Mouse (Mus musculus) erythroblast, adult 5-6 weeks (primary cell): ENCODE measurements around the gene Jade1. TPM values are rescaled to one million over a fixed set of nuclear protein-coding genes. Genes with fewer than 3 reads are reported as not detected.

Experiments
- ATAC-seq: replicated peaks from 2 replicates; pipeline ENCODE4 v1.8.0; 2016; ENCODE audit warnings: moderate number of reproducible peaks, mild to moderate bottlenecking, moderate TSS enrichment, inconsistent platforms; ENCODE audit not compliant: poor library complexity, low FRiP score, severe bottlenecking
- total RNA-seq, 2 experiments: library from RNA; stranded (forward) in 1 of 2; stranded (reverse) in 1 of 2; fragments of 150-400 nt in 1 of 2; fragments of 200-764, 138-1000 nt in 1 of 2; gene quantifications; 2 replicates each; pipeline versions ENCODE4 v1.2.3 to v1.2.4; 2015 to 2017; ENCODE audit warnings: low replicate concordance in 2 of 2

Jade1 gene
- total RNA-seq, 2 experiments from 2014 or later: 11.9 to 23.9 TPM

DNA sequence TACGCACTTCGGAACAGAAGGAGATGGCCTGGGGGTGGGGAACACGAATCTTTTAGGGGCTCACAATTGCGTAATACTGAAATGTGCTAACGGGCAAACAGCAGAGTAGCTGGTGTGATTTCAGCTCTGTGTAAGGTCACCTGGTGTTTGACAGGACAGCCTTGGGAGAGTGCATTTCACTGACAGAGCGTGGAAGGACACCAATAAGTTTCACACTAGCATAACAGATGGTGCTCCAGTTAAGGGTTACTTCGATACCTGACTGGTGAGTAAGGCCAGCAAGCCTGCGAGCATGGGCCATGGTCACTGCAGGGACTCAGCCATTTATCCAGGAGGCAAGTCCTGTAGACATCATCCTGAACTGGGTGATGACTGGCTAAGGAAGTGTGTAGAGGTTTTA is 18.7 kb downstream of the Jade1 start:
- ATAC-seq: no peak

DNA sequence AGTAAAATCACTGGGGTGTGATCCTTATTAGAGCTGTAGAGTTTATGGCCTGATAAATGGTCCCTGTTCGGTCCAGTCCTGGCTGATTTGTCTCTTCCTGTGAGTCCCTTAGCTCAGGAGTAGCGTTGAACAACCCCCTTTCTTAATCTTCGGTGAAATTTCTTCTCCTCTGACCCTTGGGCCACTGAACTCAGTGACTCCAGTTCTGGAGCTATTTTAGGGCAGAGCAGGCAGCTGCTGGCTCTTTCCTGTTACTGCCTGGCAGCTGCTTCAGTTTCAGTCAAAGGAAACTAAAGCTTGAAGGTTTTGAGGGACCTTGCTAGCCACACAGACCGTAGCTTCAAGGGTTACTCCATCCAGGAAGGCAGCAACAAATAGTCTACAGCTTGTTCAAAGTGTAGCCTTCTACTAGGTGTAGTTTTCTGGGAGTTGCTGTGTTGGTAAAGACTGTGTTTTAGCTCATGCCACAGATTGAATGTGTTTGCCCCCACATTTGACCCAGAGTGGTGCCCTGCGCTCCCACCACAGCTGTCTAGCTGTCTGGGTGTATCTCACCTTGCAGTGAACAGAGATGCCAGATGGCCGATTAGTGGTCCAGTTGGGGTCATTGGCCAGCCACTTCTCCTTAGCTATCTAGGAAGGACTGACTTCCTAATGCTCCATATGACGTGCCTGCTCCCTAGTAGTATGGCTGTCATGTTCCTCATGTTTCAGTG is 19.3 kb downstream of the Jade1 start:
- no peak for ATAC-seq

DNA sequence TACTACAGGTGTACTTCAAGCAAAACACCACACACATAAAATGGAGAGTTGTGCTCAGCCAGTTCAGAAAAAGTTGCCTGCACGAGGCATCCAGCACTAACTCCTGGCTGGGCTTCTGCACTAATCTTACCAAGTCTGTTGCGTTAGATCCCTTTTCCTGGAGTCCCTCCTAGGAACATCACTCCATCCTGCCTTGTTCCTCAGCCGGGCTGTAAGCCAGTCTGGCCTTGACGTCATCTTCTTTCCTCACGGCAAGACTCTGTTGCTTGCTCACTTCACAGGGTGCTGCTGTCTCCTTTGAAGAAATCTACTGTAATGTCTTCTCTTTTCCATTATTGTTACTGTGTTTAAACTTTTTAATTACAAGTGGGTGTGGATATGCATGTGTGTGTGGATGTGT is 20.4 kb downstream of the Jade1 start:
- ATAC-seq: no peak

GRCm38 (mm10) chr3:41577240-41577639 is 21.7 kb downstream of the Jade1 start:
- no peak for ATAC-seq

DNA sequence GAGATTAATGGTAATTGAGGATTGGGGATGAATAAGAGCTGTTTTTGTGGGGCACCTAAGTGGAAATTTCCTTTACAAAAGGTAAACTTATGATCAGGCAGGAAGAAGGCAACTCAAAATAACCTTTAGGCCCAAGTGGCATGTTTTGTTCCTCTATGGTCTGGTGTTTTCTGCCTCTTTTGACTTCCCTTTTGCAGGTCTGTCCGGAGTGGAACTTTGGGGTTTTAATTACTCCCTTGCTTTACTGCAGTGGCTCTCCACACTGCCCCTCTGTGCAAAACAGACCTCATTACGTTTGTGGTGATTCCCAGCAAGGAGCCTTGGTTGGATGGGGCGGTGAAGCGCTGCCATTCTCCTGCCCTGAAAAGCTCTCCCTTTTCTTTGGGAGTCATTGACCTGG is 24.3 kb downstream of the Jade1 start:
- no peak for ATAC-seq

DNA sequence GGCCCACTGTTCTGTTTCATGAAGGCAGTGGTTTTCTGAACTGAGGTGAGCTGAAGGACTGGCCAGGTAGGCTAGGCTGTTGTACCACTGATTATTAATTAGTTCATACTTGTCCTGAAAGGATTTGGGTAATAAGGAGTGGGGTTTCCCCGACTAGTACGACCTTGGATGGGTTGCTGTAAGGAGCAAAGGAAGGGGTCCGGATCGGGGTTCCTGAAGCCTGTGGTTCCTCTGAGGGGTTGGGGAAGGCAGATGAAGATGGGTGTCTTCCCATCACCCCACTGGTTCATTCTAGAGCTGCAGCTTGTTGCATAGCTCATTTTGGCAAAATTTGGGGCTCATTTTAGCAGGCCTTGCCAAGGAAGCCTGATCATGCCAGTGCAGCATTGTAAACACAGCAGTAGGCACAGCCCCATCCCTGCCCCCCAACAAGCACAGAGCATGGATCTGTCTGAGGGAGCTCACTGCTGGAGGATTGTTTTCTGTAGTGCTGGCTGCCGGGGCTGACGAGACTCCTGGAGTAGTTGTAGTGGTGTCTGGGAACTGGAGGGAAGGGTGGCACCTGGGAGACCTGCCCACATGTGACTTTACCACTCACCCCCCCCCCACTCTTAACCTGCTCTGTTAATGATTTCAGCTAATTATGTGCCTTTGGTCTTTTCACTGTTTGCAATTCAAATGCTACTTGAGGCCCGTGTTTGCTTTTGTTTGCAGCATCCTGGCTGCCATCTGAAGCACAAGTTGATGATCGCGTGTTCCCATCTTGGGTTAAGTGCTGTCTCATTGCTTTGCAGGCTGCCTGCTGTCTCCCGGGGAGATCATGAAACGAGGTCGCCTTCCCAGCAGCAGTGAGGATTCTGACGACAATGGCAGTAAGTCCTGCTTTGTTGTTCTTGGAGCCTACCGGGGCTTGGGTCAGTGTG is 25.1 kb downstream of the Jade1 start:
- ATAC-seq: no peak

DNA sequence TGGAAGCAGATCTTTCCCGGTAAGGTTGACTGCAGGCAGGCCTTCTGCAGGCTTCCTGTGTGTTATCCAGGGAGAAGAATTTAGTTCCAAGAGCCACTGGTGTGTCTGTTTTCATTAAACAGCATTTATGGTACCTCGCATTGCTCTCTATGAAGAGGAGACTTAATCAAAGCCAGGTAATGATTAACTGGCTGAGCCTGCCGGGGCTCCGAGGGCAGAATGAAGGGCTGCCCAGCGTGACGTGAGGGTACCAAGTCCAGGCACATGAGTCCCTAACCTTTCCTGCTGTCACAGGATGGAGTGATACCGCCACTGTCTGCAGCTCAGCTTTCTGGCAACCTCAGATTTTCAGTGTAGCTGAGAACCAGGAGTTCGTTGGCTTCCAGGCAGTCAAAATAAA is 25.9 kb downstream of the Jade1 start:
- no peak for ATAC-seq

GRCm38 (mm10) chr3:41582256-41582655 is 26.7 kb downstream of the Jade1 start:
- ATAC-seq: no peak

- ATAC-seq: no peak
These were observed 27.6 kb downstream of the Jade1 start for GRCm38 (mm10) chr3:41583092-41583491.

DNA sequence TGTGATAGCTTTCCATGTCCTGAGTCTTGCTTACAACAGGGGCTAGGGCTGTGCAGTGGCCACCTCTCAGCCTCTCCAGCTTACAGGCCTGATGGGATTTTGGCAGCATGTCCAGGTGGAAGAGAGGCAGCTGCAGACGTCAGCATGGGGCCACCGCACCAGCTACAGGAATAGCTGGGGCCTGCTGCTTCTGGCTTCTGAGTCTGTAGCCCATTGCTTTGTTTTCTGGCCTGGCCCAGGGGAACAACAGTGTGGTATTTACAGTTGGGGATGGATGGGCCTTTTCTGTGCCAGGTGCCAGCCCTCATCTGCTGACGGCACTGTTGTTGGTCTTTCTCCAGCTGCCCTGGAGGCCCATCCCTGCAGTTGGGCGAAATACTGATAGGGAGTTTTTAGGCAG is 28.1 kb downstream of the Jade1 start:
- no peak for ATAC-seq

- no peak for ATAC-seq
These were observed 30.0 kb downstream of the Jade1 start for GRCm38 (mm10) chr3:41585548-41585947.

DNA sequence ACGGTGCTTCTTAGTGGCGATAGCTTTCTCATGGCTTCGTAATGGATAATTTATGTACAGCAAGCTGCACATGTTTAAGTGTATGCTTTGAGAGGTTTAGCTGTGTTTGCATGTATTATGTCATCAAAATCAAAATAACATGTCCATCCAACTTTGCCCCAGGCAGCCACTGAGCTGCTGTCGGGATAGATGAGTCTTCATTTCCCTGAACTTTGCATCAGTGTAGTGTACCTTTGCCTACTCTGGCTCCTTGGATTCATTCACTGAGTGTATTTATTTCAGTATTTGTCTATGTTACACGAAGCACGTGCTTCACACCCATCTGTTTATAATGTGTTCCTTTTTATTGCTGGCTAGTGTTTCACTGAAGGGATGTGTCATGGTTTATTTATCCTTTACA is 30.8 kb downstream of the Jade1 start:
- ATAC-seq: no peak

GRCm38 (mm10) chr3:41586917-41587316 is 31.4 kb downstream of the Jade1 start:
- ATAC-seq: no peak

DNA sequence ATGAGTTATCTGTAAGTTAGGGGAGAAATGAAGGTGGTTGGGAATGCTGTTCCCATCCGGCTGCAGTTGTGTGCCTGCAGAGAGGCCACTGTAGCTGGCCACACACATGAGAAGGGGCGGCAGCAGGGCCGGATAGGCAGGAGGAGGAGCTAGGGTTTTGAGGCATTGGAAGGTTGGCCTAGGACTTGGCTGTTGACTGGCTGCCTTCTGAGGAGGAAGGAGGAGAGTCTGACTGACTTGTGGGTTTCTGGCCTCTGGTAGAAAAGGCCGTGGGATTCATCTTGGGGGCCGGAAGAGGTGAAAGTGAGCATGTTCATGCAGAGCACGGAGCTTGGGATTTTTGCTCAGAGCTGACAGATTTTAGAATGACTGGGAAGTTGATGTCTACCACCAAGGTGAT is 32.1 kb downstream of the Jade1 start:
- ATAC-seq: no peak

DNA sequence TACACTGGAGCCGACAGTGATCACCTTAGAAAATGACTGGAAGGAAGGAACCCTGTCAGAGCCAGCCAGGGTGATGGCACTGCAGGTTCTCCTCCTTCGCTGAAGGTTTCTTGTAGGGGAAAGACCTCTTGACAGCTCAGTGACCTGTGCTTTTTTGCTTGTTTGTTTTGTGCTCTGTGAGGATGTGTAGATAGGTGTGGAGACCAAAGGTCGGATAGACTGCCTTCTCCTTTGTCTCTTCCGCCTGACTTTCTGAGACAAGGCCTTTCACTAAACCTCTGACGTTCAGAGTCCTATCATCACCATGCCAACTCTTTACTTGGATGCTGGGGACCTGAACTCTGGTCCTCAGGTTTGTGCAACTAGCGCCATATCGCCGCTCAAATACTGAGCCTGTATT is 33.0 kb downstream of the Jade1 start:
- no peak for ATAC-seq

DNA sequence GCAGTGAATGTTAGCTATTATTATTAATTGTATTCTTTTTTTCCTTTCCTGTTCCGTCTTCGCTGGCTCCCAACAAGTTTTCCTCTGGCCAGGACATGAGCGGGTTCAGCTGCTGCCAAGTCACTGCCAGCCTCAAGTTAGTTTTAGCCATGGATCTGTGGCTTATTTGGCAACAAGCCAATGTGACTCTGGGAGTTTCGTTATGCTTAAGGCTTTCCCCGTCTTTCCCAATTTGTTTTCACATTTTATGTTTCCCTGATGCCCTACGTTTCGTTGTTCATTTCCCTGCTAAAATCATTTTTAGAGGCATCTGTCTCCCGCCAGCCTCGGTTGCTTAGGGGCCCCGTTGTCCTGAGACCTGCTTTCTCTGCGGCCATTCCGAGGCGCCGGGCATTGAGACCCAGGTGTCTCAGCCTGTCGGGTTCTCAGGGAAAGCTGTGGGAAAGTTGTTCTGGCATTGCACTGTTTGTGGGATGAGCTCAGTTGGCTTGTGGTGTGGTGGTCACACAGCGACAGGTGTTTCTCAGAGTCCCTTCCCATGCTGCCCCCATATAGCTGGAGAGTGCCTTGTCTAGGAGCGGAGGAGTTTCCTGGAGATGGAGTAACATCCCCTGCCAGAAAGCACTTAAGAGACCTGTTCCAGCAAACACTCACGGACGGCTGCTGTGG is 33.8 kb downstream of the Jade1 start:
- ATAC-seq: no peak

GRCm38 (mm10) chr3:41589988-41590387 is 34.5 kb downstream of the Jade1 start:
- ATAC-seq: no peak

DNA sequence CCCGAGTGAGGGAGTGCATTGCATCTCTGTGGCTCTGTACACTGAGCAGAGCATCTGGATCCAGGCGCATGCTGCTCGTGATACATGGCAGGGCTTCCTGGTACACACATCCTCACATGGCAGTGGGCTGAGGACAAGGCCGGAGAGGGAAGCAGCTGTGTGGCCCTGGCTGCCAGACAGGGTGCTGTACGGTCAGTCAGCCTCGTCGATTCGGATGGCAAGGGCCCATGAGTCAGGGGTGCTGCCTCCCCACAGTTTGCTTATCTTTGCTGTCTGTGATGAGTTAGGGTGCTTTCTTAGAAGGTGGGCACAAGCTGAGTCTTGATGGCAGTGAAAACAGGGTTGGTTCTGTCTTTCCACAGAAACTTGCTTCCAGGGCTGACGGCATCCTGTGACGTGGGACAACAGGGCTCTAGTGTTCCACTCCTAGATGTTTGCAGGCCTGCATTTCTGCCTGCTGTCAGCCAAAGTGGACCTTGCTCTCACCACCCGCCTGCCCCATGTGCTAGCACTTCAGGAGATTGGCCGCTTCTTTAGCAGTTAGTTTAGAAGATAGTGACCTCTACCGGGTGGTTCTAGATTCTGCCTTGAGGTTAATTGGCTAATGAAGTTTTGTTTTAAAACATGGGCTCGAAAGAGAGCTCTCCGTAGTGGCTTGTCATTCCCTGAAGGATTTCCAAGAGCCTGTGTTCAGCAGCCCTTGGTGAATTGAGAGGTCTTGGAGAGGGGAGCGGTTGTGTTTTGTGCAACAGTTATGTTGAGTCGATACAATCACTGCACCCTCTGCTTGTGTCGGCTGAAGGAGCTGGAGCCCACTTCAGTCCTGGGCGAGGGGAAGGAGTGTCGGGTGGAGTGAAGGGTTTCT is 35.4 kb downstream of the Jade1 start:
- no peak for ATAC-seq

DNA sequence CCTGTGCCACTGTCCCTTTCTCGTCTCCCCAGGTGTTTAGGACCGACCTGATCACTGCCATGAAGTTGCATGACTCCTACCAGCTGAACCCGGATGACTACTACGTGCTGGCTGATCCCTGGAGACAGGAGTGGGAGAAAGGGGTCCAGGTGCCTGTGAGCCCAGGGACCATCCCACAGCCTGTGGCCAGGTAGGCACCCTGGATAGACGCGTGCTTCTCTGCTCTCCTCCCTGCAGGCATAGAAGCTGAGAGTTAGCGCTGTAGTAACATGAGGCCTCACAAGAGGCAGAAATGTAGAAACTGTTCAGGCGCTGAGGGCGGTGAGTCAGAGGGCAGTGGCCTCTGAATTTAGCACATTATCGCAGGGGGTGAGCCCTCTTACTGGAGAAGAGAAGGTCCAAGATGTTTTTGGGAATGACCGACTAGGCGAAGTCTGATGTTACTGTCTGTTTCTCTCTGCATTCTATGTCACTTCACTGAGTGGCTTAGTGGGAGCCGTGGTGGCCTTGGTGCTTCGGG is 36.2 kb downstream of the Jade1 start:
- ATAC-seq: no peak

- ATAC-seq: no peak
These were observed 37.3 kb downstream of the Jade1 start for GRCm38 (mm10) chr3:41592805-41593204.
